Mouse (Mus musculus) G1E (cell line): Measurements from ENCODE around the gene Kyat3. TPM values are rescaled to one million over a fixed set of nuclear protein-coding genes. Genes with fewer than 3 reads are reported as not detected.

Experiments
- ATAC-seq: 2 replicates; pipeline ENCODE4 v1.8.0; 2016; ENCODE audit warnings: mild to moderate bottlenecking; ENCODE audit not compliant: insufficient number of reproducible peaks, poor library complexity, low FRiP score, severe bottlenecking; ENCODE audit errors: extremely low read depth
- DNase-seq: peaks from one replicate; pipeline ENCODE4 v3.0.0; 2012; ENCODE audit warnings: low spot score
- H3K27me3 ChIP-seq: 2 replicates; pipeline ENCODE4 v1.6.1; 2012; ENCODE audit warnings: mild to moderate bottlenecking, low read length, inconsistent platforms; ENCODE audit not compliant: insufficient read depth
- H3K36me3 ChIP-seq: replicated peaks from 2 replicates; pipeline ENCODE3; 2012; ENCODE audit warnings: mild to moderate bottlenecking, inconsistent platforms
- H3K4me1 ChIP-seq: 2 replicates; pipeline ENCODE4 v1.6.1; 2012; ENCODE audit warnings: low read depth, low read length, inconsistent platforms, mixed read lengths; ENCODE audit not compliant: insufficient read depth
- H3K4me3 ChIP-seq: 2 replicates; pipeline ENCODE4 v1.5.1; 2012; ENCODE audit warnings: low read depth, mild to moderate bottlenecking, inconsistent platforms, low read length, moderate library complexity, mixed read lengths
- H3K9me3 ChIP-seq: replicated peaks from 2 replicates; pipeline ENCODE4 v1.6.1; 2012; ENCODE audit warnings: inconsistent platforms
- CTCF ChIP-seq: IDR thresholded peaks from 2 replicates; pipeline ENCODE4 v1.5.1; 2012; ENCODE audit warnings: low read depth, low read length, inconsistent platforms, mixed read lengths
- GATA1 ChIP-seq: IDR thresholded peaks from 2 replicates; pipeline ENCODE4 v1.6.1; 2012; ENCODE audit warnings: borderline replicate concordance, low read length, inconsistent platforms, mixed read lengths
- GATA2 ChIP-seq: IDR thresholded peaks from 2 replicates; pipeline ENCODE4 v1.6.1; 2012; ENCODE audit warnings: low read depth, low read length, inconsistent platforms, borderline replicate concordance
- POLR2AphosphoS5 ChIP-seq: IDR thresholded peaks from 2 replicates; pipeline ENCODE4 v1.6.1; 2012; ENCODE audit warnings: low read depth, low read length, inconsistent platforms; ENCODE audit not compliant: insufficient replicate concordance
- TAL1 ChIP-seq: conservative IDR thresholded peaks from 2 replicates; pipeline ENCODE4 v1.6.1; 2012; ENCODE audit warnings: low read depth, low read length, inconsistent platforms, mixed read lengths
- polyA plus RNA-seq: library from polyadenylated mRNA; stranded (reverse); fragments of >175 nt; gene quantifications from 2 replicates; pipeline ENCODE4 v1.2.3, GENCODE M21; 2012
- total RNA-seq, 2 experiments: library from RNA; stranded (forward) in 1 of 2; stranded (reverse) in 1 of 2; fragments of 200-1000 nt in 1 of 2; fragments of >200 nt in 1 of 2; fragmentation: Nextera tagmentation in 1 of 2; gene quantifications; 2 replicates each; pipeline ENCODE4 v1.2.3; 2014 to 2017

Gene Kyat3
- total and polyA plus RNA-seq, 3 experiments: 0.22 TPM; not detected in 2

GRCm38 (mm10) chr3:142773538-142774191 is 72.8 kb downstream of the Kyat3 start:
- Histone ChIP-seq H3K4me3 (no peak overlapping the region), H3K36me3 (peaks cover 79% of the 10 kb centered on the region), H3K4me1 (peaks cover 49% of the 10 kb centered on the region), H3K9me3 (no peaks in the 10 kb centered on the region), H3K27me3 (no peaks in the 10 kb centered on the region)
- no peak for TF ChIP-seq POLR2AphosphoS5
- peak; percentile 39; the same call in 1 of the 2 replicates for TF ChIP-seq TAL1
- no peak for TF ChIP-seq CTCF
- TF ChIP-seq GATA1: no peak
- no peak for TF ChIP-seq GATA2
- DNase-seq (no peak), ATAC-seq (peak; percentile 52)

- H3K36me3 ChIP-seq: peaks cover 93% of the 10 kb centered on the region
- H3K9me3 ChIP-seq: no peaks in the 10 kb centered on the region
- TF ChIP-seq GATA2 (no peak), POLR2AphosphoS5 (no peak)
- ATAC-seq (no peak), DNase-seq (no peak)
- no peaks in the 10 kb centered on the region for H3K27me3 ChIP-seq
- peaks cover 29% of the 10 kb centered on the region for H3K4me1 ChIP-seq
- H3K4me3 ChIP-seq: no peak overlapping the region
Measured at GRCm38 (mm10) chr3:142777227-142777626, 76.4 kb downstream of the Kyat3 start.

GRCm38 (mm10) chr3:142786423-142787072 is 85.7 kb downstream of the Kyat3 start:
- DNase-seq (no peak), ATAC-seq (no peak)
- Histone ChIP-seq H3K36me3 (peaks cover 86% of the 10 kb centered on the region), H3K9me3 (no peaks in the 10 kb centered on the region), H3K4me1 (peaks cover 8% of the 10 kb centered on the region; the same call in 1 of the 2 replicates), H3K27me3 (no peaks in the 10 kb centered on the region), H3K4me3 (no peak overlapping the region)
- no peak for TF ChIP-seq TAL1
- TF ChIP-seq GATA2: no peak
- no peak for TF ChIP-seq CTCF
- no peak for TF ChIP-seq POLR2AphosphoS5
- TF ChIP-seq GATA1: no peak

GRCm38 (mm10) chr3:142795587-142795986 is 94.7 kb downstream of the Kyat3 start:
- H3K27me3 ChIP-seq: no peaks in the 10 kb centered on the region
- TF ChIP-seq POLR2AphosphoS5 (no peak), TAL1 (no peak), GATA1 (no peak)
- no peaks in the 10 kb centered on the region for H3K4me1 ChIP-seq
- peaks cover 73% of the 10 kb centered on the region for H3K36me3 ChIP-seq
- H3K9me3 ChIP-seq: no peaks in the 10 kb centered on the region
- H3K4me3 ChIP-seq: no peak overlapping the region
- DNase-seq (no peak), ATAC-seq (no peak)

Other genes starting within 250 kb of the Kyat3 start
- gene Gbp5, start 207.1 kb upstream of the Kyat3 start, total RNA-seq (2014; fragmentation: Nextera tagmentation): not detected in 2 replicates
- 0.05 and 0.12 TPM in 2 replicates for gene Gbp5, start 207.1 kb upstream of the Kyat3 start, total RNA-seq (2017)
- not detected in 2 replicates for gene Gbp5, start 207.1 kb upstream of the Kyat3 start, polyA plus RNA-seq
- gene Gbp7, start 170.7 kb upstream of the Kyat3 start, total RNA-seq (2014; fragmentation: Nextera tagmentation): 11.2 and 12.3 TPM in 2 replicates
- gene Gbp7, start 170.7 kb upstream of the Kyat3 start, total RNA-seq (2017): 8.0 and 8.4 TPM in 2 replicates
- gene Gbp7, start 170.7 kb upstream of the Kyat3 start, polyA plus RNA-seq: 0.21 and 0.30 TPM in 2 replicates
- not detected in 2 replicates for gene Gbp3, start 141.0 kb upstream of the Kyat3 start, total RNA-seq (2014; fragmentation: Nextera tagmentation)
- gene Gbp3, start 141.0 kb upstream of the Kyat3 start, total RNA-seq (2017): 0.12 and 0.27 TPM in 2 replicates
- gene Gbp3, start 141.0 kb upstream of the Kyat3 start, polyA plus RNA-seq: not detected in 2 replicates
- gene Gbp2b, start 106.2 kb upstream of the Kyat3 start, total RNA-seq (2014; fragmentation: Nextera tagmentation): 0.44 TPM in 1 of 2 replicates, not detected in the other
- 0.41 and 0.44 TPM in 2 replicates for gene Gbp2b, start 106.2 kb upstream of the Kyat3 start, total RNA-seq (2017)
- gene Gbp2b, start 106.2 kb upstream of the Kyat3 start, polyA plus RNA-seq: not detected in 2 replicates
- 0.29 and 0.30 TPM in 2 replicates for gene Gbp2, start 80.4 kb upstream of the Kyat3 start, total RNA-seq (2014; fragmentation: Nextera tagmentation)
- 0.46 and 0.87 TPM in 2 replicates for gene Gbp2, start 80.4 kb upstream of the Kyat3 start, total RNA-seq (2017)
- not detected in 2 replicates for gene Gbp2, start 80.4 kb upstream of the Kyat3 start, polyA plus RNA-seq
- gene Gtf2b, start 64.0 kb downstream of the Kyat3 start, total RNA-seq (2014; fragmentation: Nextera tagmentation): 64.3 and 67.3 TPM in 2 replicates
- 156 and 159 TPM in 2 replicates for gene Gtf2b, start 64.0 kb downstream of the Kyat3 start, total RNA-seq (2017)
- 2.5 and 3.4 TPM in 2 replicates for gene Gtf2b, start 64.0 kb downstream of the Kyat3 start, polyA plus RNA-seq
- 80.4 and 102 TPM in 2 replicates for gene Pkn2, start 181.0 kb downstream of the Kyat3 start, total RNA-seq (2014; fragmentation: Nextera tagmentation)
- 75.9 and 95.0 TPM in 2 replicates for gene Pkn2, start 181.0 kb downstream of the Kyat3 start, total RNA-seq (2017)
- gene Pkn2, start 181.0 kb downstream of the Kyat3 start, polyA plus RNA-seq: 23.2 and 31.2 TPM in 2 replicates